Mouse (Mus musculus): ENCODE results near the gene Tsc22d1. TPM values are rescaled to one million over a fixed set of nuclear protein-coding genes. Genes with fewer than 3 reads are reported as not detected.

Tsc22d1 gene
- polyA plus RNA-seq, 1 experiment from 2014 or later: 552 TPM

DNA sequence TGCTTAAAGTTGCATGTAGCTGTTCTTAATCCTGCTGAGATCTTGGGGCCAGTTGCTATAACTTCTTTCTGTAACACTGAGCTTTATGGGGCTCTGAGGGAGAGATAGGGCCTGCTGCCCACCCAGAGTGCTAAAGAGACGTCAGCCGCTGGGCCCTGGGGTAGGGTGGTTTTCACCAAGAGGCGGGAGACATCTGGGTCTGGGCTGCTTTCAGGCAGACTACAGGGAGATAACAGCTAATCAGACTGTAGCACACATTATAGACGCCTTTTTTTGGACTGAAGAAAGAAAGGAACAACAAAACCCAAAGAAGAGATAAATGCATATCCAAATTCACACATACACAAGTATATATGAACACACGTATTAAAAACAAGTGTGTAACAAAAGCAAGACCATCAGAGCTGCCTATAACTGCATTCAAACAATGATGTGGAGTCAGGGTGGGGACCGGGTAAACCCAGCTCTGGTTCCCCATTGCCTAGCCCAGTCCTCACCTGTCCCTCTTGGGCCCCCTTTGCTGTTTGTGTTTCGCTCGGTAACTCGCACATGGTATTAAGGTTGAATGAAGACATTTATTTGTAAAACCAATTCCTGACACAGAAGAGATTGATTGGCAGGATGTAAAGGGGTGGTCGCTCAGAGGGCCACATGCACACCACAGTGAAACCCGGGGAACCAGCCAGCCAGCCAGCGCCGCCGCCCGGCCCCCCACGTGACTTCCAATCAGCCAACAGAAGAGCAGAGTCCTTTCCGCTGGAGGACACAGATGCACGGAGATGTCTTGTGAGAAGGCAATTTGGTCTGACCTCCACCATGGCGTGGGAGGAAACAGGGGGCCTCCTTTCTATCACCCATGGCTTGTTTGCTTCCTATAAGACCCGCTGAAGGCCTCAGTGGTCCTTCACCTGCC is 117.8 kb downstream of the Tsc22d1 start:
- Histone ChIP-seq H3K27me3 (ENCODE audit: insufficient read depth, poor library complexity, severe bottlenecking) (no peaks in the 10 kb centered on the region), H3K4me1 (replicated peaks) (peaks cover 48% of the 10 kb centered on the region), H3K27ac (peak overlapping the region; percentile 89), H3K36me3 (no peaks in the 10 kb centered on the region), H3K4me3 (peak overlapping the region; percentile 43), H3K9me3 (no peaks in the 10 kb centered on the region)
- DNase-seq (ENCODE audit: low spot score): peak; percentile 83
- 34% methylated on average over 20 of the region's 20 CpGs for WGBS

DNA sequence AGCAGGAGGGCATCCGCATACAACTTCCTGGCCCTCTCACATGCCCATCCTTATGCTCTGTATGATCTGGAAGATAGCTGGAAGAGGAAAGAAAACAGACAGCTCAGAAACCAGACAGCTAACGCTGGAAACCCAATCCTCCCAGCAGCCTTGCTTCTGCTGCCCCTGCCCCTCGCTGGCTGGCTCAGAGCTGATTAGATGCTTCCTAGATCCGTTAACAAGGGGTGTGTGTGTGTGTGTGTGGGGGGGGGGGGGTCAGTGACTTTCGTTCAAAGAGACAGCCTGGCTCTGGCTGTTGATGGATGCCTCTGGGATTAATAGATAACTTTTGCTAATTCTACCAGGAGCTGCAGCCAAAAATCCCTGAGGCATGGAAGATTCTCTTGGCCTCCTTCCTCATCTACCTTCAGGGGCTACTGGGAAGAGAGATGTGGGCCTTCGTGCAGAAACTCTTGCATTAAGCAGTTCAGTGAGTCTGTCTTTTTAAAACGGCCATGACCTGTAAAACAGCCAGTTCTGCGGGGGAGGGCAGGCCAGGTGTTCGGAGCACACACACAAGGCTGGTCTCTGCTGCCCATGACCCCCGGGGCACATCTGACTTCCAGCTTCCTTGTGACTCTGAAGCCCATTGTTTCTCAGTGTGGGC is 118.5 kb downstream of the Tsc22d1 start:
- Histone ChIP-seq H3K9me3 (no peaks in the 10 kb centered on the region), H3K27ac (peak overlapping the region; percentile 89), H3K27me3 (ENCODE audit: insufficient read depth, poor library complexity, severe bottlenecking) (no peaks in the 10 kb centered on the region), H3K4me1 (replicated peaks) (peaks cover 45% of the 10 kb centered on the region), H3K36me3 (no peaks in the 10 kb centered on the region), H3K4me3 (peak overlapping the region; percentile 43)
- peak; percentile 62 for DNase-seq (ENCODE audit: low spot score)
- WGBS: 23% methylated on average over 10 of the region's 10 CpGs

DNA sequence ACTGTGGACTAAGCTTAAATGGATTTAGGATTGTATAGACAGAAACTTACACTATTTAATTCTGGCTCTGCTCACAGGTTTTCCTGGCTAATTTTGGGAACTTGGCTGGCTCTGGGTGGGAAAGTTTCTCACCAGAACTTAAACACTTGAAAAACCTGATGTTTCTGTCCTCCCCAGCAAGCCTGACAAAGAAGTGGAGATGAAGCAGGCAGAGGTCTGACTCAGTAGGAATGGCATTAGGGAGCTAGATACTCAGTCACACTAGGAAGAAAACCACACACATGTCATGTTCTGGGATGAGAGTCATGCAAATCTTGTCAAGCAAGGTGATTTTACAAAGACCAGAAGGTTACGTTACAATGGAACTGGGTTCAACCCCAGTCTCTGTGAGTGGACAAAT is 120.3 kb downstream of the Tsc22d1 start:
- peaks cover 36% of the 10 kb centered on the region for H3K4me1 ChIP-seq (replicated peaks)
- no peaks in the 10 kb centered on the region for H3K9me3 ChIP-seq
- no peaks in the 10 kb centered on the region for H3K36me3 ChIP-seq
- 92% methylated on average over 1 of the region's 1 CpGs for WGBS
- DNase-seq (ENCODE audit: low spot score): no peak
- no peaks in the 10 kb centered on the region for H3K27me3 ChIP-seq (ENCODE audit: insufficient read depth, poor library complexity, severe bottlenecking)
- H3K4me3 ChIP-seq: no peak overlapping the region
- no peak overlapping the region for H3K27ac ChIP-seq

DNA sequence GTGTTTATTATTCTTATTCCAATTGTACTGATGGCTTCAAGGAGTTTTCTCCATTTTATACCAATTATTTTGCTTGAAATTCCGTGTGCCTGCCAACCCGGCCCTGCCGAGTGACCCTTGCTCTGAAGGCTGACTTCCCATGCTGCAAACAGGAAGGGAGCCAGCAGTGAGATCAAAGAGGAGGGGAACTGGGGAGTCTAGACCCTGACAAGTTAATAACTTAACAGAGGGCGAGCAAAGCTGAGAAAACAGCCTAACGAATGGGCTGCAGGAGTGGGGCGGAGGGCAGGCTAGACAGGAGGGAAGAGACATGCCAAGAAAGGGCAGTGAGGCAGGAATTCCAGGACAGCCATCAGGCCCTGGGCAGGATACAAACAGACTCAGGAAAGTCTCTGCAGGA is 122.2 kb downstream of the Tsc22d1 start:
- H3K27ac ChIP-seq: peak overlapping the region; percentile 54; the same call in 1 of the 2 replicates
- no peaks in the 10 kb centered on the region for H3K36me3 ChIP-seq
- no peaks in the 10 kb centered on the region for H3K9me3 ChIP-seq
- no peaks in the 10 kb centered on the region for H3K27me3 ChIP-seq (ENCODE audit: insufficient read depth, poor library complexity, severe bottlenecking)
- DNase-seq (ENCODE audit: low spot score): peak; percentile 53
- no peak overlapping the region for H3K4me3 ChIP-seq
- H3K4me1 ChIP-seq (replicated peaks): peaks cover 48% of the 10 kb centered on the region
- 36% methylated on average over 6 of the region's 6 CpGs for WGBS

DNA sequence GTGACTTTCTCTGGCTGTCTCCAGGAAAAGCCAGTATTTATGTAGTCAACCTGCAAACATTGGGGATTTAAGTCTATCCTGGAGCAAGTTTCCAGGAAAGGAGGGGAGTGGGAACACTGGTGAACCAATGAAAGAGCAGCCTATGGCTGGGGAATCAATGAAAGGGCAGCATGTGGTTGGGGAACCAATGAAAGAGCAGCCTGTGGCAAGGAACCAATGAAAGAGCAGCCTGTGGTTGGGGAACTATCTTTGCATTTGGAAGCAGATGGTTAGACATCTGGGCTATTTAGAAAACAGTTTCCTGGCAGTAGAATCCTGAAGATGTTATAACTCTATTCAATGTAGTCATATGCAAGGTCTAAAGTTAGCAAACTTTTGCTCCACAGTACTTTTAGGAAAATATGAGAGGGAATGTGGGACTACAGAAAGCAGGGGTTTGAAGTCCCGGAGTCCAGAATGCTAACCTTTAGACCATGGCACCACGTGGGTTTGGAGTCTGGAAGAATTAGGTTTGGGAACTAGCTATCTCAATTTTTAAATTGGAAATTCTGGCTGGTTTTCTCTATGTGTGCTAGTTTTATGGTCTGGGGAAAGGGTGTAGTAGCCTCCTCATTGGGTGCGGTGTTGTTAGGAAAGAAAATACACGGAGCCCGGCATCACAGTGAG is 125.4 kb downstream of the Tsc22d1 start:
- H3K27me3 ChIP-seq (ENCODE audit: insufficient read depth, poor library complexity, severe bottlenecking): no peaks in the 10 kb centered on the region
- no peak for DNase-seq (ENCODE audit: low spot score)
- 0 out of 2 replicates have a peak, but pooled peaks cover 3% of the 10 kb centered on the region for H3K36me3 ChIP-seq
- whole genome bisulfite sequencing: 94% methylated on average over 5 of the region's 5 CpGs
- no peaks in the 10 kb centered on the region for H3K9me3 ChIP-seq
- H3K4me3 ChIP-seq: no peak overlapping the region
- H3K27ac ChIP-seq: no peak overlapping the region
- peaks cover 24% of the 10 kb centered on the region for H3K4me1 ChIP-seq (replicated peaks)

DNA sequence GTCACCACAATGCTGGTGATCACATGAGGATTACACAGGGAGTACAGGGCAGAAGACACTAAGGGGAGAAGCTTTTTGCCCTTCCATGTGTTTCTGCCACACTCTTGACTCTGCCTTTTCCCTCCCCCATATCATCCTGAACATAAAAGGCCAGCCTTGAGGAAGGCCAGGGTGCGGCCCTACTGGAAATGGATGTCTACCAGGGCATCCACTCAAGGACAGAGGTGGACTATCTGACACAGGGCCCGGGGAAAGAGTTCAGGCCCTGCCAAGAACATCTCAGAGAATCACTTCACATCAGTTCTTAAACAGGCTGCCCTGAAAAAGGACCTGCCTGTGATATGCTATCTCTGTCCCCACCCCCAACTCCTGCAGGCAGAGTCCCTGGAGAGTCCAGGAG is 126.6 kb downstream of the Tsc22d1 start:
- H3K4me1 ChIP-seq (replicated peaks): peaks cover 24% of the 10 kb centered on the region
- H3K36me3 ChIP-seq: 0 out of 2 replicates have a peak, but pooled peaks cover 3% of the 10 kb centered on the region
- no peak for DNase-seq (ENCODE audit: low spot score)
- 91% methylated on average over 2 of the region's 2 CpGs for WGBS
- no peaks in the 10 kb centered on the region for H3K27me3 ChIP-seq (ENCODE audit: insufficient read depth, poor library complexity, severe bottlenecking)
- H3K4me3 ChIP-seq: no peak overlapping the region
- H3K27ac ChIP-seq: peak overlapping the region; percentile 45; the same call in 1 of the 2 replicates
- no peaks in the 10 kb centered on the region for H3K9me3 ChIP-seq

DNA sequence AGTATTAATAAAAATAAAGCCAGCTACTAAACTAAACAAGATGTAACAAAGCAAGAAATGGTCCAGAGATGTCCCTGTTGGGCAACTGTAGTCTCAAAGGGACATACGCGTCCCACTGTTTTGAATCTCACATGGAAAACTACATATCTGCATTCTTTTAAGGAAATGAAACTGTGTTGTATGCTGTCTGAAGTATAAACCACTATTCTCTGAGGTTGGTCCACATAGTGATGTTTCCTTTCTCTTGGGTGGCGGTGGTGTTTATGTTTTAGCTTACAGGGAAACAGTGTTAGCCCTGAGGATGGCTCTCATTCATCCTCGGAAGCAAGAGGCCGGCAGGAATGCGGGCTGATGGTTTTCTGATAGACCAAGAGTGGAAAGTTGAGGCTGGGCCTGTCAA is 129.4 kb downstream of the Tsc22d1 start:
- H3K4me3 ChIP-seq: no peak overlapping the region
- H3K4me1 ChIP-seq (replicated peaks): peaks cover 12% of the 10 kb centered on the region
- WGBS: 89% methylated on average over 6 of the region's 6 CpGs
- DNase-seq (ENCODE audit: low spot score): no peak
- 0 out of 2 replicates have a peak, but pooled peaks cover 3% of the 10 kb centered on the region for H3K36me3 ChIP-seq
- H3K27me3 ChIP-seq (ENCODE audit: insufficient read depth, poor library complexity, severe bottlenecking): no peaks in the 10 kb centered on the region
- H3K9me3 ChIP-seq: no peaks in the 10 kb centered on the region
- no peak overlapping the region for H3K27ac ChIP-seq

DNA sequence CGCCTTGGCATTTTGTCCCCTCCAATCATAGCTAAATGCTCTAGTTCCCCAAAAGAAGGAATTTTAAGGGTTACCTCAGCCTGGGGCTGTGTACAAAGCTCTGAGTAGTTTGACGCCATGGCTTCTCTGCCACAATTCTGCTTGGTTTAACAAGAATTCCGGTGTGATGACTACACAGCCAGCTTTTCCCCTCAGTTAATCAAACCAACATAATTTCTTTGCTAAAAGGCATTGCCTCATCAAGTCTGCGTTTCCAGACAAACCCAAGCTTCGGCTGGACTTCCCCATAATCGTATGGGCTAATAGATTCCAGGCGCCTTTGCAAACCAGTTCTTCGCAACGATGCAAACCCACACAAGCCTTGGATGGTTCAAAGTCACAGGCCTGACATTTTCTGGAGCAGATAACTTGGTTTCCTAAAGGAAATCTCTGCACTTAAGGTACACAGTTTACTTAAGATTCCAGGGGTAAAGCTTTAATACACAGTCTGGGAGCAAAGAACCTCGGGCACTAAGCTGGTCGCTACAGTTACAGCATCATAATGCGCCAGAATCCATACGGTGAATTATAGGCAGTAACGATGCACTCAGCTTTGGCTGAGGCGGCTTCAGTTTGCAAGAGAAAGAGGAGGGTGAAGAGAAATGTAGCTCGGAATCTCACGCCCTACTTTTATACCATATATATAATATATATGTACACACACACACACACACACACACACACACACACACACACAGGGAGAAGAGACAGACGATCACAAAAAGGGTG is 140.7 kb downstream of the Tsc22d1 start:
- DNase-seq (ENCODE audit: low spot score): no peak
- no peaks in the 10 kb centered on the region for H3K36me3 ChIP-seq
- WGBS: 74% methylated on average over 18 of the region's 18 CpGs
- peak overlapping the region; percentile 93 for H3K27ac ChIP-seq
- peaks cover 18% of the 10 kb centered on the region; the same call in 1 of the 2 replicates for H3K27me3 ChIP-seq (ENCODE audit: insufficient read depth, poor library complexity, severe bottlenecking)
- peaks cover 28% of the 10 kb centered on the region for H3K4me1 ChIP-seq (replicated peaks)
- no peaks in the 10 kb centered on the region for H3K9me3 ChIP-seq
- peak overlapping the region; percentile 81 for H3K4me3 ChIP-seq

DNA sequence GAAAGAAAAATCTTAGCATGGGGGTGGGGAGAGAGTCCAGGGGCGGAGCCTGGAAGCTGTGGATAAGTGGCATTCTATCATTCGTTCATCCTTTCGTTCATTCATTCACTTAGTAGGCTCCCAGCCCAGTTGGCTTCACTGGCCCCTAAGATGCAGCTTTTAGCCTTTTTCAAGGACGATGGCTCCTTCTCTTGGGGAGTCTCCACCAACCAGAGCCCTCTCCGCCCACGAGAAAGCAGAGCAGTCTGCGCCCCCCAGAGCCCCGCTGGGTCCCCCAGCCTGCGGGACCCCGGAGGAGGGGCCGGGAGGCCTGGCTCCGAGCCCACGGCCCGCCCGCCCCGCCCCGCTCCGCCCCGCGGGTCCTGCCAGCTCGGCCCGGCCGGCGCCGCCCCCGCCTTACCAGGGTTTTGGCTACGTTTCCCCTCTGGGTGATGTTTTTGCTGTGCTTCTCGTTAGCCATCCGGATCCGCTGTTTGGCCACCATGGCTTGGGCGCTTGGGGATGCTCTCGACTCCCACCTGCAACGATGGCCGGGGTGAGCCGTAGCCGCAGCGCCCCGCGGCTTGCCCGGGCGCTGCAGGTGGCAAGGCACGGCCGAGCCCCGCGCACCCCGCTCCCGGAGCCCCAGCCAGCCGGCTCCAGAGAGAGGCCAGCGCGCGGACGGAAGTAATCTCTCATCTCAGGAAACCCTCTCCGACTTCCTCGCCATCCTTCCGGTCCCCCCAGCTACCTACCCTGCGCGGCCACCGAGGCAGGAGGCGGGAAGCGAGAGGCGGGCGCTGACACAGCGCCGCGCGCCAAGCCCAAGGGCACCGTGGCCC is 141.5 kb downstream of the Tsc22d1 start:
- H3K9me3 ChIP-seq: no peaks in the 10 kb centered on the region
- 1% methylated on average over 67 of the region's 67 CpGs for WGBS
- peaks cover 31% of the 10 kb centered on the region for H3K4me1 ChIP-seq (replicated peaks)
- H3K4me3 ChIP-seq: peak overlapping the region; percentile 81
- no peaks in the 10 kb centered on the region for H3K36me3 ChIP-seq
- H3K27me3 ChIP-seq (ENCODE audit: insufficient read depth, poor library complexity, severe bottlenecking): peaks cover 18% of the 10 kb centered on the region; the same call in 1 of the 2 replicates
- DNase-seq (ENCODE audit: low spot score): peak; percentile 69
- H3K27ac ChIP-seq: peak overlapping the region; percentile 93

DNA sequence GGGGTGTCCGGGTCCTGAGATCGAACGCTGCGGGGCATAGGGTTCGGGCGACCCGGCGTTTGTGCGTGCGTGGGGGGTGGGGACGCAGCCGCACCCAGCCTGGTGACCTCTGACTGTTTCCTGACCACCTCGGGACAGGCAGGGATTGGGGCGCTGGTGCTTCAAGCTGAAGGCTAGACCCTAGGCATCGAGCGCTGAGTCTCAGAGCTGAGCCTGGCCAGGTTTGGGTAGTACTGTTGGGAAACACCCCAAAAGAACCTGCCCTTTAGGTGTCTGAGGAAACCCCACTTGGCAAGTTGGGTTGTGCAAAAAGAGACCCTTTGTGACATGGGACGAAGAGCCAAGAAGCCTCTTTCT is 142.1 kb downstream of the Tsc22d1 start, which contains the start of gene Serp2:
Gene Serp2 (minus strand): TSS at position 38 of the 357 bp plus-strand sequence.
- no peak for DNase-seq (ENCODE audit: low spot score)
- Histone ChIP-seq H3K4me3 (peak within 1 kb of the TSS; percentile 81), H3K36me3 (no peaks in the 10 kb centered on the region), H3K9me3 (no peaks in the 10 kb centered on the region), H3K27ac (peak within 1 kb of the TSS; percentile 93), H3K27me3 (ENCODE audit: insufficient read depth, poor library complexity, severe bottlenecking) (peaks cover 18% of the 10 kb centered on the region; the same call in 1 of the 2 replicates), H3K4me1 (replicated peaks) (peaks cover 31% of the 10 kb centered on the region)
- 8% methylated on average over 17 of the region's 17 CpGs for WGBS
